Mouse (Mus musculus): ENCODE data around the gene Tmem245. TPM values are rescaled to one million over a fixed set of nuclear protein-coding genes. Genes with fewer than 3 reads are reported as not detected.

Tmem245 gene
- polyA plus RNA-seq, 1 experiment from 2014 or later, result 8.9 TPM

- no peak overlapping the region for H3K27ac ChIP-seq (replicated peaks)
- H3K9me3 ChIP-seq, result no peaks in the 10 kb centered on the region
- H3K27me3 ChIP-seq, result no peaks in the 10 kb centered on the region
- H3K9ac ChIP-seq (replicated peaks), result no peak overlapping the region
- peaks cover 13% of the 10 kb centered on the region for H3K36me3 ChIP-seq
- 90% methylated on average over 15 of the region's 15 CpGs for WGBS
- H3K4me3 ChIP-seq, result no peak overlapping the region
- ATAC-seq (replicated peaks), result no peak
- no peaks in the 10 kb centered on the region for H3K4me1 ChIP-seq
- H3K4me2 ChIP-seq (replicated peaks), result no peak overlapping the region
Measured at GRCm38 (mm10) chr4:56915732-56916325, 31.4 kb downstream of the Tmem245 start.

GRCm38 (mm10) chr4:56914761-56915160 is 32.5 kb downstream of the Tmem245 start:
- WGBS, result 76% methylated on average over 1 of the region's 1 CpGs
- no peak overlapping the region for H3K4me3 ChIP-seq
- H3K27me3 ChIP-seq, result no peaks in the 10 kb centered on the region
- no peaks in the 10 kb centered on the region for H3K9me3 ChIP-seq
- no peaks in the 10 kb centered on the region for H3K4me1 ChIP-seq
- no peak overlapping the region for H3K9ac ChIP-seq (replicated peaks)
- H3K4me2 ChIP-seq (replicated peaks), result no peak overlapping the region
- ATAC-seq (replicated peaks), result no peak
- peaks cover 23% of the 10 kb centered on the region for H3K36me3 ChIP-seq
- no peak overlapping the region for H3K27ac ChIP-seq (replicated peaks)

- no peak overlapping the region for H3K9ac ChIP-seq (replicated peaks)
- no peak overlapping the region for H3K27ac ChIP-seq (replicated peaks)
- H3K4me1 ChIP-seq, result no peaks in the 10 kb centered on the region
- no peaks in the 10 kb centered on the region for H3K27me3 ChIP-seq
- no peaks in the 10 kb centered on the region for H3K9me3 ChIP-seq
- H3K4me2 ChIP-seq (replicated peaks), result no peak overlapping the region
- WGBS, result 92% methylated on average over 6 of the region's 6 CpGs
- no peak for ATAC-seq (replicated peaks)
- H3K4me3 ChIP-seq, result no peak overlapping the region
- H3K36me3 ChIP-seq, result peaks cover 26% of the 10 kb centered on the region
Measured at GRCm38 (mm10) chr4:56914338-56914737, 32.9 kb downstream of the Tmem245 start.

GRCm38 (mm10) chr4:56912382-56913001 is 34.7 kb downstream of the Tmem245 start:
- Histone ChIP-seq H3K36me3 (peaks cover 34% of the 10 kb centered on the region), H3K27ac (replicated peaks) (no peak overlapping the region), H3K4me1 (no peaks in the 10 kb centered on the region), H3K9me3 (no peaks in the 10 kb centered on the region), H3K9ac (replicated peaks) (no peak overlapping the region), H3K4me2 (replicated peaks) (no peak overlapping the region), H3K4me3 (no peak overlapping the region), H3K27me3 (no peaks in the 10 kb centered on the region)
- WGBS, result 86% methylated on average over 7 of the region's 7 CpGs
- no peak for ATAC-seq (replicated peaks)

GRCm38 (mm10) chr4:56909568-56909967 is 37.7 kb downstream of the Tmem245 start:
- Histone ChIP-seq H3K27me3 (no peaks in the 10 kb centered on the region), H3K9me3 (no peaks in the 10 kb centered on the region), H3K27ac (replicated peaks) (no peak overlapping the region), H3K9ac (replicated peaks) (no peak overlapping the region), H3K4me1 (no peaks in the 10 kb centered on the region), H3K4me2 (replicated peaks) (no peak overlapping the region), H3K36me3 (peaks cover 39% of the 10 kb centered on the region), H3K4me3 (no peak overlapping the region)
- ATAC-seq (replicated peaks), result no peak
- 93% methylated on average over 3 of the region's 3 CpGs for WGBS

GRCm38 (mm10) chr4:56907671-56908070 is 39.6 kb downstream of the Tmem245 start:
- Histone ChIP-seq H3K36me3 (peaks cover 54% of the 10 kb centered on the region), H3K9ac (replicated peaks) (no peak overlapping the region), H3K27ac (replicated peaks) (no peak overlapping the region), H3K9me3 (no peaks in the 10 kb centered on the region), H3K4me3 (no peak overlapping the region), H3K4me2 (replicated peaks) (no peak overlapping the region), H3K27me3 (no peaks in the 10 kb centered on the region), H3K4me1 (no peaks in the 10 kb centered on the region)
- 94% methylated on average over 5 of the region's 5 CpGs for WGBS
- ATAC-seq (replicated peaks), result no peak

GRCm38 (mm10) chr4:56906926-56907325 is 40.3 kb downstream of the Tmem245 start:
- Histone ChIP-seq H3K27ac (replicated peaks) (no peak overlapping the region), H3K4me2 (replicated peaks) (no peak overlapping the region), H3K4me3 (no peak overlapping the region), H3K9me3 (no peaks in the 10 kb centered on the region), H3K36me3 (peaks cover 59% of the 10 kb centered on the region), H3K4me1 (no peaks in the 10 kb centered on the region), H3K27me3 (no peaks in the 10 kb centered on the region), H3K9ac (replicated peaks) (no peak overlapping the region)
- no peak for ATAC-seq (replicated peaks)
- WGBS, result 95% methylated on average over 3 of the region's 3 CpGs

- Histone ChIP-seq H3K4me1 (no peaks in the 10 kb centered on the region), H3K36me3 (peaks cover 48% of the 10 kb centered on the region), H3K4me3 (no peak overlapping the region), H3K27ac (replicated peaks) (no peak overlapping the region), H3K9ac (replicated peaks) (no peak overlapping the region), H3K4me2 (replicated peaks) (no peak overlapping the region), H3K27me3 (no peaks in the 10 kb centered on the region), H3K9me3 (no peaks in the 10 kb centered on the region)
- 93% methylated on average over 5 of the region's 5 CpGs for WGBS
- no peak for ATAC-seq (replicated peaks)
Measured at GRCm38 (mm10) chr4:56905507-56905906, 41.7 kb downstream of the Tmem245 start.

- ATAC-seq (replicated peaks), result no peak
- peaks cover 30% of the 10 kb centered on the region; the same call in 1 of the 2 replicates for H3K36me3 ChIP-seq
- 93% methylated on average over 2 of the region's 2 CpGs for WGBS
Measured at GRCm38 (mm10) chr4:56901671-56902070, 45.6 kb downstream of the Tmem245 start.

GRCm38 (mm10) chr4:56899216-56899615 is 48.0 kb downstream of the Tmem245 start:
- no peak overlapping the region for H3K4me3 ChIP-seq
- no peak overlapping the region for H3K4me2 ChIP-seq (replicated peaks)
- no peaks in the 10 kb centered on the region for H3K9me3 ChIP-seq
- no peak for ATAC-seq (replicated peaks)
- H3K4me1 ChIP-seq, result no peaks in the 10 kb centered on the region
- H3K27me3 ChIP-seq, result no peaks in the 10 kb centered on the region
- peaks cover 20% of the 10 kb centered on the region; the same call in 1 of the 2 replicates for H3K36me3 ChIP-seq
- H3K27ac ChIP-seq (replicated peaks), result no peak overlapping the region
- 87% methylated on average over 8 of the region's 8 CpGs for WGBS
- no peak overlapping the region for H3K9ac ChIP-seq (replicated peaks)

More at GRCm38 (mm10) chr4:56901671-56902070, 45.6 kb downstream of the Tmem245 start:
- H3K9ac ChIP-seq (replicated peaks), result no peak overlapping the region
- H3K27ac ChIP-seq (replicated peaks), result no peak overlapping the region
- no peak overlapping the region for H3K4me3 ChIP-seq
- no peaks in the 10 kb centered on the region for H3K27me3 ChIP-seq
- no peaks in the 10 kb centered on the region for H3K9me3 ChIP-seq
- H3K4me2 ChIP-seq (replicated peaks), result no peak overlapping the region
- H3K4me1 ChIP-seq, result no peaks in the 10 kb centered on the region

GRCm38 (mm10) chr4:56897511-56897910 is 49.7 kb downstream of the Tmem245 start:
- Histone ChIP-seq H3K9ac (replicated peaks) (no peak overlapping the region), H3K4me3 (no peak overlapping the region), H3K27ac (replicated peaks) (no peak overlapping the region), H3K36me3 (peaks cover 9% of the 10 kb centered on the region; the same call in 1 of the 2 replicates), H3K4me1 (no peaks in the 10 kb centered on the region), H3K4me2 (replicated peaks) (no peak overlapping the region), H3K9me3 (no peaks in the 10 kb centered on the region), H3K27me3 (no peaks in the 10 kb centered on the region)
- WGBS, result 87% methylated on average over 3 of the region's 3 CpGs
- ATAC-seq (replicated peaks), result no peak

GRCm38 (mm10) chr4:56894196-56894595 is 53.0 kb downstream of the Tmem245 start:
- ATAC-seq (replicated peaks), result no peak
- 98% methylated on average over 3 of the region's 3 CpGs for WGBS
- Histone ChIP-seq H3K9me3 (no peaks in the 10 kb centered on the region), H3K27me3 (no peaks in the 10 kb centered on the region), H3K4me1 (no peaks in the 10 kb centered on the region), H3K4me2 (replicated peaks) (no peak overlapping the region), H3K4me3 (no peak overlapping the region), H3K36me3 (0 out of 2 replicates have a peak, but pooled peaks cover 3% of the 10 kb centered on the region), H3K9ac (replicated peaks) (no peak overlapping the region), H3K27ac (replicated peaks) (no peak overlapping the region)
